Mouse (Mus musculus) central nervous system, embryonic 11.5 days (tissue): ENCODE results near the gene Gm8251. TPM values are rescaled to one million over a fixed set of nuclear protein-coding genes. Genes with fewer than 3 reads are reported as not detected.

Source experiments
- polyA plus RNA-seq: library from polyadenylated mRNA; depleted of rRNA; stranded (reverse); fragments of >200 nt; gene quantifications from 2 replicates; pipeline ENCODE4 v1.2.3, GENCODE M21; 2012; rRNA removed

The Gm8251 gene
- polyA plus RNA-seq: 0.28 and 0.30 TPM in 2 replicates

DNA sequence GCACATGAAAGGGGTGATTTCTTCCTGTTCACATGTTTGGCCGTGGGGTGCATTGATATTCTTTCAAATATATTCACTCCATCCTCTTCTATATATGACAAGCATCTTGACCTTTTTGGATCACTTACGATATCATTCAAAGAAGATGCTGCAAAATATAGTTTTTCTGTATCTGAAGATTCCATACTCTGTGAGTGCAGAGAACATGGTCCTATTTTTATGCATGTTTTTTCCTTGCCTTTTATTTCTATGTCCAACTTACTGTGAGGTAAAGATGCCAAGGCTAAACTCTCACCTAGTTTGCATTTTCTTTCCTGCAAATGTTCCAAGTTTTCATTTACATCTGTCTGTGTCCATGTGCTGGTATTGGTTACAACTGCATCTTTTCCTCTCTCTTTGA lies at the start of gene Gm8251:
Gene Gm8251, minus strand, starts transcription at position 101 of the 400 bp plus-strand sequence.

DNA sequence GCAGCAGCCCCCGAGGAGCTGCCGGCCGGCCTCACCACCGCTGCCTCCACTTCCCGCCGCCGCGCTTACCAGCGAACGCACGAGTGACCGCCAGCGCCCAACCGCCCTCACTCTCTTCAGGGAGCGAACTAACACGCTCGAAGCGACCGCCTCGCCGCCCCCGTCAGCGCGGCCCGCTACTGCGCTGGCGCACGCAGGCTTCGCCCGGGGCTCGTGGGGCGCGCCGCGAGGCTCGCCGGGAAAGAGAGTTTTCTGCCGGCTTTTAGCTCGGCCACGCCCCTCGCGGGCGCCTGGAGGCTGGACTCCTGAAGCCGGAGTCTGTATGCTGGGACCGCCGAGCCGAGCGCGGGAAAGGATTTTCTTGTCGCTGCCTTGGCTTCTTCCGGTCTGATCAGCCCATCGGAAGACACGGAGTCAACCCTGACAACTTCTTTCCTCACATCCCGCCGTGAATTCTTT lies 40.6 kb upstream of the Gm8251 start, which contains the start of gene Tex30:
Gene Tex30, minus strand, starts transcription at position 183 of the 459 bp plus-strand sequence.

DNA sequence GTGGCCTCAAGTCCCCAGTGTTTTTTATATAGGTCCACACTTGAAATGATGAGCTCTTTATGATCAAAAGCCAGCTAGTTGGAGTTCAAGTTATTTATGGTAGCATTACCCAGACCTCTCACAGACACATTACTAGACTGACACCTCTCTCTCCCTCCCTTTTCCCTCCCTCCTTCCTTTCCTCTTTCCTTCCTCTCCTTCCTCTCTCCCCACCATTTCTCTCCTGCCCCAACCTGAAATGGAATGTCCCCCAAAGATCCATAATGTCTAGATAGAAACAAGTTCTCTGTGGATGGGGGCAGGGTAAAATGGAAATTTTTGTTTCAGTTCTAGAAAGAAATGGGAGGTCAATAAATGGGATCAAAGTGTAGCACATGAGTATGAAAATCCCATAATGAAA lies 41.8 kb downstream of the Gm8251 start, which contains the start of gene Mettl21c:
Gene Mettl21c, minus strand, starts transcription at position 101 of the 400 bp plus-strand sequence.

Other genes with a start within 250 kb of the Gm8251 start
- 29.1 and 31.5 TPM in 2 replicates for gene Uxs1, start 234.1 kb downstream of the Gm8251 start, polyA plus RNA-seq
- 26.4 and 38.5 TPM in 2 replicates for gene Tpp2, start 128.3 kb downstream of the Gm8251 start, polyA plus RNA-seq
- 0.23 and 0.55 TPM in 2 replicates for gene Mettl21c, start 41.9 kb downstream of the Gm8251 start, polyA plus RNA-seq
- gene Tex30, start 40.5 kb upstream of the Gm8251 start, polyA plus RNA-seq: 47.0 and 61.0 TPM in 2 replicates
- gene Kdelc1, start 56.9 kb upstream of the Gm8251 start, polyA plus RNA-seq: 33.7 and 51.7 TPM in 2 replicates
- gene Bivm, start 57.0 kb upstream of the Gm8251 start, polyA plus RNA-seq: 9.1 and 20.3 TPM in 2 replicates
- 32.8 and 40.3 TPM in 2 replicates for gene Ercc5, start 85.8 kb upstream of the Gm8251 start, polyA plus RNA-seq
- not detected in 2 replicates for gene Mettl21e, start 157.0 kb upstream of the Gm8251 start, polyA plus RNA-seq